Mouse (Mus musculus) CH12.LX (cell line): ENCODE data around the gene Golgb1. TPM values are rescaled to one million over a fixed set of nuclear protein-coding genes. Genes with fewer than 3 reads are reported as not detected.

ENCODE experiments used
- DNase-seq: peaks from one replicate; pipeline ENCODE4 v3.0.0-alpha.2; 2013; ENCODE audit errors: extremely low read depth
- H3K27ac ChIP-seq: 2 replicates; pipeline ENCODE4 v1.5.1; 2012; ENCODE audit warnings: low read depth, mild to moderate bottlenecking, control low read depth, moderate library complexity; ENCODE audit not compliant: insufficient read depth
- H3K27me3 ChIP-seq: replicated peaks from 2 replicates; pipeline ENCODE3; 2012; ENCODE audit warnings: inconsistent platforms
- H3K36me3 ChIP-seq, 2 experiments: replicated peaks in 1 of 2; 2 replicates each; pipeline versions ENCODE3 to v1.6.1; 2012; ENCODE audit warnings: inconsistent platforms in 1 of 2, low read length in 1 of 2, mild to moderate bottlenecking in 1 of 2, mixed read lengths in 1 of 2, moderate library complexity in 1 of 2; ENCODE audit not compliant: control insufficient read depth in 1 of 2, insufficient read depth in 1 of 2
- H3K4me1 ChIP-seq, 2 experiments: 2 replicates each; pipeline ENCODE4 v1.6.1; 2012; ENCODE audit warnings: inconsistent platforms in 1 of 2, moderate library complexity in 1 of 2; ENCODE audit not compliant: insufficient read depth in 2 of 2, control insufficient read depth in 1 of 2
- H3K4me2 ChIP-seq: 2 replicates; pipeline ENCODE4 v1.6.1; 2012; ENCODE audit warnings: low read depth, mild to moderate bottlenecking, control low read depth; ENCODE audit not compliant: poor library complexity, insufficient read depth, severe bottlenecking
- H3K4me3 ChIP-seq, 3 experiments: fragments of 150-350 bp in 1 of 3; sonication (generic) in 1 of 3; replicated peaks in 1 of 3; 2 replicates each; pipeline versions ENCODE3 to v1.5.1; 2011 to 2012; ENCODE audit warnings: low read depth in 2 of 3, low read length in 2 of 3, mild to moderate bottlenecking in 2 of 3, moderate library complexity in 2 of 3, control low read depth in 1 of 3, improper control_type of control experiment in 1 of 3, inconsistent platforms in 1 of 3, mixed read lengths in 1 of 3; ENCODE audit not compliant: poor library complexity in 1 of 3
- H3K79me2 ChIP-seq: replicated peaks from 2 replicates; pipeline ENCODE4 v1.6.1; 2012; ENCODE audit warnings: mild to moderate bottlenecking, moderate library complexity; ENCODE audit not compliant: control insufficient read depth, poor library complexity, insufficient read depth, severe bottlenecking; ENCODE audit errors: extremely low read depth
- H3K9ac ChIP-seq: 2 replicates; pipeline ENCODE4 v1.6.1; 2012; ENCODE audit warnings: low read depth, mild to moderate bottlenecking, control low read depth, moderate library complexity; ENCODE audit not compliant: insufficient read depth
- H3K9me3 ChIP-seq: replicated peaks from 2 replicates; pipeline ENCODE3; 2012; ENCODE audit warnings: low read length, inconsistent platforms, mixed read lengths
- BHLHE40 ChIP-seq: IDR thresholded peaks from 2 replicates; pipeline ENCODE4 v1.6.1; 2011; ENCODE audit warnings: mild to moderate bottlenecking, low read depth, low read length, improper control_type of control experiment
- CHD1 ChIP-seq: IDR thresholded peaks from 2 replicates; pipeline ENCODE4 v1.6.1; 2012; ENCODE audit warnings: low read depth, low read length, improper control_type of control experiment, inconsistent platforms
- CHD2 ChIP-seq: IDR thresholded peaks from 2 replicates; pipeline ENCODE4 v1.6.1; 2011; ENCODE audit warnings: low read length, improper control_type of control experiment
- CTCF ChIP-seq, 2 experiments: IDR thresholded peaks in 1 of 2; conservative IDR thresholded peaks in 1 of 2; 2 replicates each; pipeline ENCODE4 v1.5.1; 2011 to 2012; ENCODE audit warnings: low read depth in 2 of 2, low read length in 2 of 2, improper control_type of control experiment in 1 of 2, inconsistent platforms in 1 of 2, mild to moderate bottlenecking in 1 of 2, moderate library complexity in 1 of 2
- ELF1 ChIP-seq: IDR thresholded peaks from 2 replicates; pipeline ENCODE4 v1.6.1; 2014; ENCODE audit warnings: low read depth, mild to moderate bottlenecking, inconsistent platforms, low read length, improper control_type of control experiment
- EP300 ChIP-seq: IDR thresholded peaks from 2 replicates; pipeline ENCODE4 v1.6.1; 2011; ENCODE audit warnings: low read length, improper control_type of control experiment
- ETS1 ChIP-seq: conservative IDR thresholded peaks from 2 replicates; pipeline ENCODE4 v1.6.1; 2012; ENCODE audit warnings: low read depth, mild to moderate bottlenecking, inconsistent platforms, low read length, improper control_type of control experiment, moderate library complexity
- JUN ChIP-seq: IDR thresholded peaks from 2 replicates; pipeline ENCODE4 v1.6.1; 2011; ENCODE audit warnings: low read depth, mild to moderate bottlenecking, low read length, improper control_type of control experiment, moderate library complexity; ENCODE audit not compliant: insufficient read depth
- JUND ChIP-seq: conservative IDR thresholded peaks from 2 replicates; pipeline ENCODE4 v1.6.1; 2011; ENCODE audit warnings: low read depth, low read length, improper control_type of control experiment
- MAFK ChIP-seq: IDR thresholded peaks from 2 replicates; pipeline ENCODE4 v1.6.1; 2011; ENCODE audit warnings: low read length, improper control_type of control experiment; ENCODE audit not compliant: insufficient replicate concordance
- MEF2A ChIP-seq: IDR thresholded peaks from 2 replicates; pipeline ENCODE4 v1.6.1; 2014; ENCODE audit warnings: low read depth, mild to moderate bottlenecking, inconsistent platforms, low read length, improper control_type of control experiment, borderline replicate concordance
- MXI1 ChIP-seq: IDR thresholded peaks from 2 replicates; pipeline ENCODE4 v1.6.1; 2011; ENCODE audit warnings: mild to moderate bottlenecking, low read depth, low read length, improper control_type of control experiment
- MYC ChIP-seq: IDR thresholded peaks from 2 replicates; pipeline ENCODE4 v1.6.1; 2011; ENCODE audit warnings: low read depth, mild to moderate bottlenecking, improper control_type of control experiment, low read length
- NRF1 ChIP-seq: IDR thresholded peaks from 2 replicates; pipeline ENCODE4 v1.6.1; 2014; ENCODE audit warnings: low read depth, mild to moderate bottlenecking, inconsistent platforms, low read length, improper control_type of control experiment, moderate library complexity
- POLR2A ChIP-seq: IDR thresholded peaks from 2 replicates; pipeline ENCODE4 v1.6.1; 2011; ENCODE audit warnings: low read depth, mild to moderate bottlenecking, improper control_type of control experiment, low read length
- POLR2AphosphoS2 ChIP-seq: IDR thresholded peaks from 2 replicates; pipeline ENCODE4 v1.6.1; 2011; ENCODE audit warnings: low read depth, low read length, improper control_type of control experiment
- RCOR1 ChIP-seq: conservative IDR thresholded peaks from 2 replicates; pipeline ENCODE4 v1.6.1; 2012; ENCODE audit warnings: low read depth, mild to moderate bottlenecking, inconsistent platforms, low read length, improper control_type of control experiment
- SIN3A ChIP-seq: IDR thresholded peaks from 2 replicates; pipeline ENCODE4 v1.6.1; 2012; ENCODE audit warnings: low read length, improper control_type of control experiment, inconsistent platforms
- SMC3 ChIP-seq: IDR thresholded peaks from 2 replicates; pipeline ENCODE4 v1.6.1; 2011; ENCODE audit warnings: low read depth, low read length, improper control_type of control experiment
- TBP ChIP-seq: conservative IDR thresholded peaks from 2 replicates; pipeline ENCODE4 v1.6.1; 2011; ENCODE audit warnings: low read depth, low read length, improper control_type of control experiment
- TCF12 ChIP-seq: IDR thresholded peaks from 2 replicates; pipeline ENCODE4 v1.6.1; 2014; ENCODE audit warnings: low read depth, mild to moderate bottlenecking, inconsistent platforms, low read length, improper control_type of control experiment
- USF2 ChIP-seq: conservative IDR thresholded peaks from 2 replicates; pipeline ENCODE4 v1.6.1; 2011; ENCODE audit warnings: low read depth, low read length, improper control_type of control experiment
- ZC3H11A ChIP-seq: IDR thresholded peaks from 2 replicates; pipeline ENCODE4 v1.6.1; 2012; ENCODE audit warnings: low read depth, mild to moderate bottlenecking, inconsistent platforms, low read length, improper control_type of control experiment
- ZMIZ1 ChIP-seq: IDR thresholded peaks from 2 replicates; pipeline ENCODE4 v1.6.1; 2012; ENCODE audit warnings: low read depth, mild to moderate bottlenecking, inconsistent platforms, low read length, improper control_type of control experiment
- ZNF384 ChIP-seq: IDR thresholded peaks from 2 replicates; pipeline ENCODE4 v1.6.1; 2012; ENCODE audit warnings: low read depth, low read length, improper control_type of control experiment, inconsistent platforms
- dilution Hi-C: fragments of 300-500 bp; cut with MboI; formaldehyde crosslinking; loops from 2 replicates; pipeline ENCODE4 v1.14.3; 2020; ENCODE audit warnings: low sequenced_read_pairs; ENCODE audit not compliant: extremely low pct_unique_long_range_greater_than_20kb, extremely low pct_ligation_motif_present
- in situ Hi-C: fragments of 300-500 bp; cut with MboI; formaldehyde crosslinking; loops from 3 replicates; pipeline ENCODE4 v1.14.3; 2019; ENCODE audit warnings: low sequenced_read_pairs, low pct_ligation_motif_present, low pct_unique_long_range_greater_than_20kb, mixed read lengths
- polyA plus RNA-seq: library from polyadenylated mRNA; unstranded; fragments of >175 nt; gene quantifications from 2 replicates; pipeline ENCODE4 v1.2.1, GENCODE M21; 2012; ENCODE audit warnings: low read depth; ENCODE audit not compliant: insufficient read length
- total RNA-seq, 2 experiments: library from RNA; depleted of rRNA; stranded (reverse); fragments of 300-350 nt in 1 of 2; fragments of >200 nt in 1 of 2; gene quantifications; 2 replicates each; pipeline ENCODE4 v1.2.3; 2012 to 2014

Gene Golgb1
- total and polyA plus RNA-seq, 3 experiments: 65.6 to 112 (median 96.8) TPM

DNA sequence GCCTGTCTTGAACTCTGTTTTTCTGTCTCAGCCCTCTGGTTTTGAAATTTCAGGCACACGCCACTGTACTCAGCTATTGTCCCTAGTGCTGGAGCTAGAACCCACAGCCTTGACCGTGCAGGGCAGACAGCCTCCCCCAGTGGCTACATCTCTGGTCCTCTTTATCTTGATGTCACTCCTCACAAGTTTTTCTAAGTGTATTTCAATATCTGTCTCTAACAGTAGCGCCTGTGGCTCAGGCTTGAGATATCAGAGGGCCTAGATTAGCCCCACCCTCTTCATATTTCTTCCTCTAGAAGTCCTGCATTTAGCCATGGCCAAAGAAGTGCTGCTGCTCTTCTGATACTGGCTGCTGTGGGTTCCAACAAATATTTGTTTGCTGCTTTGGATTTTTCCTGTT, 15.6 kb downstream of the Golgb1 start:
- TF ChIP-seq MEF2A (no peak), CTCF (conservative IDR thresholded peaks at IDR 0.05 in 1 of 2, IDR thresholded peaks at IDR 0.05 in 1 of 2; ENCODE audit: low read depth in 2 of 2, low read length in 2 of 2) (no peak), MYC (no peak), MAFK (no peak), BHLHE40 (no peak), CHD2 (no peak), EP300 (no peak), JUND (no peak), ZNF384 (no peak), ZMIZ1 (no peak), TBP (no peak), POLR2A (no peak), NRF1 (no peak), RCOR1 (no peak), JUN (no peak), ZC3H11A (no peak)
- Histone ChIP-seq H3K4me2 (no peak overlapping the region), H3K27me3 (no peaks in the 10 kb centered on the region), H3K4me1 (peaks cover 0 to under 1% of the 10 kb centered on the region in 2 experiments; a peak in 1 of 4 replicates), H3K9me3 (no peaks in the 10 kb centered on the region), H3K27ac (no peak overlapping the region), H3K79me2 (no peaks in the 10 kb centered on the region), H3K9ac (no peak overlapping the region), H3K36me3 (peaks cover 71 to 93% of the 10 kb centered on the region in 2 experiments), H3K4me3 (no peak overlapping the region)
- no peak for DNase-seq
- in situ Hi-C loops: no loop called here
- dilution Hi-C loops: no loop called here

DNA sequence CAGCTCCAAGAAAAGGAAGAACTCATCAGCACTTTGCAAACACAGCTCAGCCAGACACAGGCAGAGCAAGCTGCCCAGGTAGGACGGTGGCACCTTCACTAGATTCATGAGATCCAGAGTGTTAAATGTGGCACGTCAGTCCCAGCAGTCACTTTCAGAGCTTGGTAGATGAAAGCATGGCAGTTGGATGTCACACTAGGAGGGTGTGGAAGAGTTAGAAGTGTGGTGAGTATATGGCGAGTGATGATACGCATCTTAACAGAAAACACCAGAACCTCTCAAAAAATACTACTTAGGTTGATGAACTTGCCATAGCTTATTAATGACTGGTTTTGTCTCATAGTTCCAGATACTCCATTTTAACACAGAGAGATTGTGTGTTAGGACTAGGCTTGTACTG, 16.5 kb downstream of the Golgb1 start:
- Histone ChIP-seq H3K27ac (no peak overlapping the region), H3K9me3 (no peaks in the 10 kb centered on the region), H3K4me3 (no peak overlapping the region), H3K4me1 (no peaks in the 10 kb centered on the region), H3K36me3 (peaks cover 69 to 93% of the 10 kb centered on the region in 2 experiments), H3K9ac (no peak overlapping the region), H3K79me2 (no peaks in the 10 kb centered on the region), H3K4me2 (no peak overlapping the region), H3K27me3 (no peaks in the 10 kb centered on the region)
- DNase-seq: no peak
- in situ Hi-C loops: no loop called here
- TF ChIP-seq SMC3: no peak
- TF ChIP-seq POLR2AphosphoS2: no peak
- TF ChIP-seq USF2: no peak
- TF ChIP-seq SIN3A: no peak
- TF ChIP-seq MAFK: no peak
- no peak for TF ChIP-seq POLR2A
- TF ChIP-seq ELF1: no peak
- no peak for TF ChIP-seq CHD1
- TF ChIP-seq MXI1: no peak
- no peak for TF ChIP-seq TCF12
- no peak for TF ChIP-seq ETS1
- dilution Hi-C loops: no loop called here
